In the genomic region with DNA sequence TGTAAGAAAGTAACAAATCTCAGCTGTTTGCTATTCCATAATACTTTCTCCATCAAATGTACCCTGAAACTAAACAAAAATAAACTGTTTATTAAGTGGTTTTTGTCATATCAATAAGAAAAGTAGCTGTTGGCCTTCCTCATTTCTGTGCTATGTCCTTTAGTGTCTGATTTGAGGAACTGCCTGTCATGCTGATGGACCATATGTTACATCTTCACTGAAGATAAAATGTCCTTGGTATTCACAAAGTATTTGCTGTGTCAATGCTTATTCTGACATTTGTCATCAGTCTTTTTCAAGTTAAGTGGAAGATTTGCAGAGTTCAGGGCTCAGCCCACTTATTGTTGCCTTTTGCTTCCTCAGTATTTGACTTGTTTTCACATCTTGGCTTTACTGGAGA, we compare ENCODE assay signal across 25 mouse cellular contexts.
DNase-seq lines count a peak whose midpoint lies in the region; ATAC-seq and TF ChIP-seq lines count a peak whose summit lies in the region.
"Had no signal": no experiment of that assay in that cellular context is flagged by ENCODE, and none has a peak within 500 bp of the region (broad histone marks: within the 10 kb centered on the region; RNA-seq: fewer than 3 reads in every experiment).

No protein-coding gene starts in this region.

- peaks cover 0 to 3% of the 10 kb centered on the region in 2 experiments; a peak in 1 of 4 replicates for H3K36me3 ChIP-seq in MEL (ENCODE audit: control insufficient read depth in 1 of 2, insufficient read depth in 2 of 2, low read length in 2 of 2)
- H3K36me3 ChIP-seq: embryonic facial prominence, embryonic 10.5 days; embryonic facial prominence, embryonic 12.5 days; forebrain, embryonic 15.5 days; G1E had no signal

- H3K9me3 ChIP-seq in MEL (replicated peaks; ENCODE audit: insufficient read depth, low read length) = no peaks in the 10 kb centered on the region
- H3K9me3 ChIP-seq: embryonic facial prominence, embryonic 10.5 days; embryonic facial prominence, embryonic 12.5 days; forebrain, embryonic 13.5 days; forebrain, embryonic 15.5 days; G1E had no signal

- TF ChIP-seq POLR2A in MEL (IDR thresholded peaks at IDR 0.05; ENCODE audit: control insufficient read depth in 1 of 2, insufficient read depth in 1 of 2, low read depth in 1 of 2, low read length in 2 of 2, poor library complexity in 1 of 2) = no peak

- DNase-seq in 416B (ENCODE audit: low read depth) = peak; percentile 29
- DNase-seq in MEL (ENCODE audit: low read depth, low spot score) = peak; percentile 65
- DNase-seq in adrenal gland, postnatal 10 days = no peak
- no peak for DNase-seq in urinary bladder, postnatal 14 days (ENCODE audit: low spot score)
- no peak for DNase-seq in heart, adult 9 months (ENCODE audit: low spot score in 2 of 2)
- DNase-seq: adrenal gland, adult 8-10 months; adrenal gland, postnatal 25 days; B cell, adult 2 months; cerebellum, adult 11 months; cerebellum, adult 18-20 months; cerebellum, adult 8-10 months; cerebellum, adult 9-11 months; cerebellum, postnatal 14 days; cerebellum, postnatal 36 days; forebrain, postnatal 0 days had no signal

- 0 out of 2 replicates have a peak, but pooled peaks have one; percentile 47 for ATAC-seq in common myeloid progenitor, adult 5-6 weeks (replicated peaks; ENCODE audit: low read depth, poor library complexity, severe bottlenecking)
- ATAC-seq: activated CD4-positive, CD25-positive, alpha-beta regulatory T cell, adult 4 months; CD4-positive, CD25-positive, alpha-beta regulatory T cell, adult 4 months; forebrain, embryonic 13.5 days; forebrain, embryonic 15.5 days; forebrain, postnatal 0 days; Patski had no signal

- no peaks in the 10 kb centered on the region for H3K27me3 ChIP-seq in MEL (ENCODE audit: control insufficient read depth in 1 of 2, insufficient read depth in 2 of 2, low read length in 2 of 2)
- H3K27me3 ChIP-seq: CH12.LX; embryonic facial prominence, embryonic 12.5 days; forebrain, embryonic 13.5 days; forebrain, embryonic 15.5 days had no signal

- H3K9ac ChIP-seq in MEL (ENCODE audit: control insufficient read depth, low read depth, low read length, poor library complexity, severe bottlenecking) = no peak overlapping the region
- H3K9ac ChIP-seq: embryonic facial prominence, embryonic 12.5 days; forebrain, embryonic 13.5 days; forebrain, embryonic 15.5 days; forebrain, postnatal 0 days had no signal

- no peak for TF ChIP-seq RAD21 in MEL (IDR thresholded peaks at IDR 0.05; ENCODE audit: low read depth, low read length)

- no peak overlapping the region for H3K4me3 ChIP-seq in MEL (ENCODE audit: control insufficient read depth in 1 of 2, insufficient read depth in 1 of 2, low read depth in 2 of 2, low read length in 2 of 2)
- H3K4me3 ChIP-seq: embryonic facial prominence, embryonic 10.5 days; embryonic facial prominence, embryonic 12.5 days; forebrain, embryonic 13.5 days; forebrain, embryonic 15.5 days had no signal

- TF ChIP-seq EP300 in MEL (IDR thresholded peaks at IDR 0.05; ENCODE audit: low read depth in 1 of 2, low read length in 2 of 2) = peak; percentile 26 to 65; a peak in 2 of 4 replicates

- no peaks in the 10 kb centered on the region for H3K79me2 ChIP-seq in MEL (ENCODE audit: control insufficient read depth, insufficient read depth, low read length, poor library complexity)

- no peak overlapping the region for H3K27ac ChIP-seq in MEL (ENCODE audit: control insufficient read depth, low read depth, low read length)
- H3K27ac ChIP-seq: embryonic facial prominence, embryonic 10.5 days; embryonic facial prominence, embryonic 12.5 days; forebrain, embryonic 13.5 days; forebrain, embryonic 15.5 days had no signal

- no peak for TF ChIP-seq CTCF in MEL (IDR thresholded peaks at IDR 0.05 in 2 of 3, conservative IDR thresholded peaks at IDR 0.05 in 1 of 3; ENCODE audit: control insufficient read depth in 1 of 3, insufficient read depth in 1 of 3, low read depth in 2 of 3, low read length in 3 of 3, poor library complexity in 1 of 3, severe bottlenecking in 1 of 3)

- no peaks in the 10 kb centered on the region for H3K4me1 ChIP-seq in MEL (ENCODE audit: control insufficient read depth in 1 of 2, insufficient read depth in 2 of 2, low read length in 2 of 2)
- H3K4me1 ChIP-seq: embryonic facial prominence, embryonic 10.5 days; embryonic facial prominence, embryonic 12.5 days; forebrain, embryonic 13.5 days; forebrain, embryonic 15.5 days had no signal

TF ChIP-seq in MEL, 35 proteins besides CTCF, POLR2A, EP300 and RAD21:
- TF ChIP-seq E2F4 (IDR thresholded peaks at IDR 0.05; ENCODE audit: borderline replicate concordance, low read depth, low read length) = no peak
- TF ChIP-seq GATA1 (IDR thresholded peaks at IDR 0.05; ENCODE audit: low read depth, low read length) = peak; percentile 27; the same call in 1 of the 2 replicates
- TF ChIP-seq ETS1 (IDR thresholded peaks at IDR 0.05; ENCODE audit: low read depth, low read length) = peak; percentile 50

Comparison
In these comparisons a context has a peak if more than half of its experiments do, and no peak if none do; other contexts are left out.
1. DNase-seq: peak in 416B (single experiment) and MEL (single experiment); none in adrenal gland, postnatal 10 days (single experiment), urinary bladder, postnatal 14 days (single experiment) and heart, adult 9 months (0 of 2).